Comparison of ENCODE assay signal across 8 mouse cellular contexts in the genomic region with DNA sequence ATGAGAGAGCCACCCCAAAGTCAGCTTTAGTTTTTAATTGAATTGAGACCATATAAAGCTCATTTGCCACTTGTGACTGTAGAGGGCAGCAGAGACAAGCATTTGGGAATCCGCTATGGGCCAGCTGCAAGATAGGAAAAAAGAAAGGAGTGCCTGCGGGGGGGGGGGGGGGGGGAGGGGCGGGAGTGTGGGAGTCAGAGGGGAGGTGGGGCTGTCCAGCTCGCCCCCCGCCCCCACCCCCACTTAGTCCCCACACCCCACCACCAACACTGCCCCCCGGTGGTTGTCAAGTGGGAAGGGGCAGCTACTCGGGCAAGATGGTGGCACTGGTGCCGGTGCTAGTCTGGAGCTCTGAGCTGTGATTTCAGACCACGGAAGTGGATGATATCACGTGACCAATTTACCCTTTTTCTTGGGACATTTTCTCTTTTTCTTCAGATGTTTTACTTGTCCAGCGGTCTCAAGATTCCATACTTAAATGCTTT. TPM values are rescaled to one million over a fixed set of nuclear protein-coding genes. Genes with fewer than 3 reads are reported as not detected.
A peak's percentile ranks its signal among the peaks of the same experiment; 100 is the strongest.
DNase-seq lines count a peak whose midpoint lies in the region; ATAC-seq lines count a peak whose summit lies in the region.

No protein-coding gene starts in this region.

- ATAC-seq in lung, embryonic 16.5 days (ENCODE audit: low read depth): no peak

- H3K36me3 ChIP-seq in lung, embryonic 16.5 days (ENCODE audit: control insufficient read depth, insufficient read depth, low read length): peaks cover 2% of the 10 kb centered on the region

- no peaks in the 10 kb centered on the region for H3K27me3 ChIP-seq in lung, embryonic 16.5 days (ENCODE audit: control insufficient read depth, insufficient read depth, low read depth, low read length)

- H3K4me2 ChIP-seq in lung, embryonic 16.5 days (ENCODE audit: low read depth, low read length): peak overlapping the region; percentile 39

- H3K4me1 ChIP-seq in lung, embryonic 16.5 days (replicated peaks; ENCODE audit: control insufficient read depth, insufficient read depth, low read length): no peaks in the 10 kb centered on the region

- DNase-seq in adrenal gland, adult (ENCODE audit: inconsistent age in 2 of 2, low spot score in 1 of 2): peak; percentile 53 to 87
- DNase-seq in adrenal gland, postnatal 4 days (ENCODE audit: low spot score in 2 of 2): no peak
- DNase-seq in spleen, postnatal 36 days (ENCODE audit: low spot score in 2 of 2): peak; percentile 30 to 39
- no peak for DNase-seq in spleen, adult 12 weeks (ENCODE audit: low spot score)
- peak; percentile 67 to 79 for DNase-seq in heart, adult 18-20 months
- peak; percentile 69 for DNase-seq in kidney, adult 9 months
- DNase-seq in testis, postnatal 14 days (ENCODE audit: low spot score): peak; percentile 62

- no peaks in the 10 kb centered on the region for H3K9me3 ChIP-seq in lung, embryonic 16.5 days (ENCODE audit: control insufficient read depth, low read length)

- H3K27ac ChIP-seq in lung, embryonic 16.5 days (ENCODE audit: low read length): no peak overlapping the region

- 36% methylated on average over 9 of the region's 11 CpGs for WGBS in lung, embryonic 16.5 days

- peak overlapping the region; percentile 32 for H3K4me3 ChIP-seq in lung, embryonic 16.5 days (ENCODE audit: low read length)

- no peak overlapping the region for H3K9ac ChIP-seq in lung, embryonic 16.5 days (ENCODE audit: low read length)

RNA-seq across cellular contexts. Expression of a gene that starts 11.8 kb away (rescaled TPM):
- 1 to 10 TPM; 4.8 to 4.9 TPM for total RNA-seq in adrenal gland, postnatal 4 days (2021)
- total RNA-seq in heart, adult 18-20 months (2021): not detected
- 16.1 and 17.0 TPM in 2 replicates for polyA plus RNA-seq in lung, embryonic 16.5 days (2015; fragmentation: Nextera tagmentation; extraction: Ambion mirVana)

RNA-seq across cellular contexts. Expression of a gene that starts 19.0 kb away (rescaled TPM):
- 10 to 100 TPM; 44.7 to 45.4 TPM for total RNA-seq in adrenal gland, postnatal 4 days (2021)
- 1 to 10 TPM; 8.8 to 9.3 TPM for total RNA-seq in heart, adult 18-20 months (2021)
- polyA plus RNA-seq in lung, embryonic 16.5 days (2015; fragmentation: Nextera tagmentation; extraction: Ambion mirVana): 23.6 and 24.4 TPM in 2 replicates

RNA-seq across cellular contexts. Expression of a gene that starts 30.6 kb away (rescaled TPM):
- 10 to 100 TPM; 45.2 to 45.6 TPM for total RNA-seq in adrenal gland, postnatal 4 days (2021)
- total RNA-seq in heart, adult 18-20 months (2021): 10 to 100 TPM; 29.7 to 30.8 TPM
- polyA plus RNA-seq in lung, embryonic 16.5 days (2015; fragmentation: Nextera tagmentation; extraction: Ambion mirVana): 10.8 and 14.1 TPM in 2 replicates

Comparison
In these comparisons a context has a peak if more than half of its experiments do, and no peak if none do; other contexts are left out.
1. DNase-seq: peak in adrenal gland, adult (2 of 2), spleen, postnatal 36 days (2 of 2), heart, adult 18-20 months (2 of 2), kidney, adult 9 months (single experiment) and testis, postnatal 14 days (single experiment); none in adrenal gland, postnatal 4 days (0 of 2) and spleen, adult 12 weeks (single experiment).
2. RNA of a gene that starts 11.8 kb away (total RNA-seq): 4.8 to 4.9 TPM in adrenal gland, postnatal 4 days; not detected in heart, adult 18-20 months; every median in the first group is over 4 times any median in the second.
3. RNA of a gene that starts 19.0 kb away (total RNA-seq): 44.7 to 45.4 TPM in adrenal gland, postnatal 4 days; 8.8 to 9.3 TPM in heart, adult 18-20 months; every median in the first group is over 4 times any median in the second.